Mouse (Mus musculus) neural tube, embryonic 12.5 days (tissue): ENCODE data around the gene Acot8. TPM values are rescaled to one million over a fixed set of nuclear protein-coding genes. Genes with fewer than 3 reads are reported as not detected.

Source experiments
- ATAC-seq: fragments of 200-750 bp; cut with Nextera tagmentation; 2 replicates; pipeline ENCODE4 v1.8.0; 2017; ENCODE audit warnings: low read depth, mild to moderate bottlenecking, moderate TSS enrichment, moderate library complexity; ENCODE audit not compliant: low FRiP score
- H3K27ac ChIP-seq: fragments of 300-500 bp; sonication (generic); 2 replicates; pipeline ENCODE4 v1.5.1; 2016
- H3K27me3 ChIP-seq: fragments of 300-500 bp; sonication (generic); replicated peaks from 2 replicates; pipeline ENCODE4 v1.6.1; 2016; ENCODE audit warnings: mild to moderate bottlenecking
- H3K36me3 ChIP-seq: fragments of 300-500 bp; sonication (generic); 2 replicates; pipeline ENCODE4 v1.6.1; 2016; ENCODE audit warnings: mild to moderate bottlenecking
- H3K4me1 ChIP-seq: fragments of 300-500 bp; sonication (generic); 2 replicates; pipeline ENCODE4 v1.6.1; 2016
- H3K4me2 ChIP-seq: fragments of 300-500 bp; sonication (generic); replicated peaks from 2 replicates; pipeline ENCODE4 v1.6.1; 2016; ENCODE audit warnings: mild to moderate bottlenecking
- H3K4me3 ChIP-seq: fragments of 300-500 bp; sonication (generic); 2 replicates; pipeline ENCODE4 v1.5.1; 2016
- H3K9ac ChIP-seq: fragments of 300-500 bp; sonication (generic); 2 replicates; pipeline ENCODE4 v1.6.1; 2016; ENCODE audit warnings: mild to moderate bottlenecking
- H3K9me3 ChIP-seq: fragments of 300-500 bp; sonication (generic); 2 replicates; pipeline ENCODE4 v1.6.1; 2016; ENCODE audit warnings: mild to moderate bottlenecking
- WGBS: fragments of 180-500 bp; shearing (Covaris S2); methylation state at CpG from one replicate; pipeline ENCODE4 v1.1.7; 2016; 5-methylcytosine and 5-hydroxymethylcytosine counted together
- polyA plus RNA-seq: library from polyadenylated mRNA; unstranded; fragments of >200 nt; fragmentation: Nextera tagmentation; extraction: Ambion mirVana; gene quantifications from 2 replicates; pipeline ENCODE4 v1.2.1, GENCODE M21; 2016

The Acot8 gene
- 15.9 and 19.6 TPM in 2 replicates for polyA plus RNA-seq

- Histone ChIP-seq H3K27me3 (no peaks in the 10 kb centered on the region), H3K4me2 (peak within 1 kb of the TSS; percentile 81), H3K36me3 (peaks cover 16% of the 10 kb centered on the region), H3K27ac (peak within 1 kb of the TSS; percentile 47; the same call in 1 of the 2 replicates), H3K9me3 (no peaks in the 10 kb centered on the region), H3K4me1 (peaks cover 17% of the 10 kb centered on the region), H3K9ac (peak within 1 kb of the TSS; percentile 71), H3K4me3 (peak within 1 kb of the TSS; percentile 59)
- peak; percentile 96 for ATAC-seq
- under 1% methylated on average over 47 of the region's 47 CpGs for WGBS
These were observed at the start of gene Acot8, which contains the start of gene Zswim3 for GRCm38 (mm10) chr2:164804533-164805331. Gene Acot8 (minus strand): TSS chr2:164804882. Gene Zswim3 (plus strand): TSS chr2:164805098.

- Histone ChIP-seq H3K4me2 (no peak overlapping the region), H3K27me3 (peaks cover 3% of the 10 kb centered on the region; the same call in 1 of the 2 replicates), H3K27ac (no peak overlapping the region), H3K4me1 (no peaks in the 10 kb centered on the region), H3K9ac (no peak overlapping the region), H3K36me3 (peaks cover 7% of the 10 kb centered on the region), H3K9me3 (no peaks in the 10 kb centered on the region), H3K4me3 (no peak overlapping the region)
- ATAC-seq, result no peak
- 93% methylated on average over 8 of the region's 8 CpGs for WGBS
These were observed 45.4 kb upstream of the Acot8 start for GRCm38 (mm10) chr2:164850061-164850460.

DNA sequence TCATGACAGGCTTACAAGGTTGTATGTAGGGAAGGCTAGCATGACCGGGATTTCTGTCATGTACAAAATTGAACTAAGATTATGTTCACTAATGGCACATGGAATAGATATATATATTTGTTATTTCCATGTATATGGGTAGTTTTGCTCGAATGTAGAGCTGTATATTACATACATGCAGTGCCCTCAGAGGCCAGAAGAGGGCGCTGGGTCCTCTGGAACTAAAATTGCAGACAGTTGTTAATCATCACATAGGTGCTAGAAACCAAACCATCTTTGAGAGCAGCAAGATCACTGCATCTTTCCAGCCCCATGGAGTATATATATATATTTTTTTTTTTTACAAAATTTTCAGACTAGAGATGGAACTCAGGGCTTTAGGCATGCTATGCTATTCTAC lies 41.1 kb upstream of the Acot8 start:
- no peak for ATAC-seq
- Histone ChIP-seq H3K36me3 (peaks cover 11% of the 10 kb centered on the region), H3K4me2 (no peak overlapping the region), H3K4me1 (no peaks in the 10 kb centered on the region), H3K27me3 (no peaks in the 10 kb centered on the region), H3K9me3 (no peaks in the 10 kb centered on the region), H3K4me3 (no peak overlapping the region), H3K27ac (no peak overlapping the region), H3K9ac (no peak overlapping the region)
- 53% methylated on average over 3 of the region's 3 CpGs for WGBS

DNA sequence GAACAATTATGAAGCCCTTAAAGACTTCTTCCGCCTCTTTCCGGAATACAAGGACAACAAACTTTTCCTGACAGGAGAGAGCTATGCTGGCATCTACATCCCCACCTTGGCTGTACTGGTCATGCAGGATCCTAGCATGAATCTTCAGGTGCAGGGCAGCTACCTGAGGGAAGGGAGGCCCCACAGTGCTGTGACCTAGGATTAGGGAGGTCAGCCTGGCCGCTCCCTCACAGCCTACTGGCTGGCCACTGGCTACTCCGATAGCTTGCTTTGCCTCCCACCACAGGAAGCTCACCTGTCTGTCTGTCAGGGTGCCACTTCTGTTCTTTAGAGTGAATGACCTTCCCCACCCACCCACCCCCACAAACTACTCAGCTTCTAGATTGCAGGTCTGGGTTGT lies 30.5 kb upstream of the Acot8 start:
- Histone ChIP-seq H3K27me3 (no peaks in the 10 kb centered on the region), H3K4me2 (peak overlapping the region; percentile 92), H3K9ac (no peak overlapping the region), H3K27ac (no peak overlapping the region), H3K9me3 (no peaks in the 10 kb centered on the region), H3K4me3 (0 out of 2 replicates have a peak overlapping the region, but pooled peaks have one; percentile 9), H3K4me1 (peaks cover 22% of the 10 kb centered on the region), H3K36me3 (peaks cover 35% of the 10 kb centered on the region)
- no peak for ATAC-seq
- 96% methylated on average over 4 of the region's 4 CpGs for WGBS

- H3K9me3 ChIP-seq, result no peaks in the 10 kb centered on the region
- H3K4me3 ChIP-seq, result peak overlapping the region; percentile 61
- H3K4me2 ChIP-seq, result peak overlapping the region; percentile 92
- peak overlapping the region; percentile 70 for H3K9ac ChIP-seq
- peaks cover 22% of the 10 kb centered on the region for H3K4me1 ChIP-seq
- H3K27ac ChIP-seq, result no peak overlapping the region
- ATAC-seq, result no peak
- H3K27me3 ChIP-seq, result no peaks in the 10 kb centered on the region
- 49% methylated on average over 8 of the region's 8 CpGs for WGBS
- H3K36me3 ChIP-seq, result peaks cover 32% of the 10 kb centered on the region
These were observed 29.8 kb upstream of the Acot8 start for GRCm38 (mm10) chr2:164834531-164834930.

DNA sequence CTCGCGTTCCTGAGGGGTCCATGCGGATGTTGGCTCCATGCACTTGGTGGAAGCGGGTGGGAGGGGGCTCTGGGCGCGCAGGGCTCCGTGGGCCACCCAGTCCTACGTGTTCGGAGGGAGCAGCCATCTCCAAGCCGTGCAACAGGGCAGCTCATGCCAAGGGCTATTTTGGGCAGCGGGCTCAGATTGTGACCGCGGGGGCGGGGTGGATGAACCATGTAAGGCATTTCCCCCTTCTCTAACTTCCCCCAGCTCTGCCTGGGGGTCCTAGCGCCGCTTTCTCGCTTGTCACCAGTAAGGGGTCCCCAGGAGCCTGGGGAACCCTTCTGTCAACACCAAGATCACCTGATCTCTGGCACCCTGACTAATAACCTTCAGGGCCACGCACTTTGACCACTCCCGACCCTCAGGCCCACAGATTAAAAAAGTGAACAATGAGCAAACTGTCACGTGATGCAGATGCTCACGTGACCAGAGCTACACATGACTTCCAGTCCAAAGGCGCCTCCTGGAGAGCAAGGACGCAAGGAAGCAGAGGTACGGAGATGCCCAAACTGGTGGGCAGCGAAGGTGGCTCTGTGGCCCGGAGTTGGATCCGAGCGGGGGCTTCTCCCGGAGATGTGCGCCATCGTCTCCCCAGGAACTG lies 28.8 kb upstream of the Acot8 start, which contains the start of gene Neurl2:
Neurl2 (minus strand) TSS at position 143 of the 646 bp plus-strand sequence.
- H3K9me3 ChIP-seq, result no peaks in the 10 kb centered on the region; the same call in 1 of the 2 replicates
- peak within 1 kb of the TSS; percentile 61 for H3K4me3 ChIP-seq
- peak within 1 kb of the TSS; percentile 70 for H3K9ac ChIP-seq
- peak within 1 kb of the TSS; percentile 92 for H3K4me2 ChIP-seq
- no peaks in the 10 kb centered on the region for H3K27me3 ChIP-seq
- peak within 1 kb of the TSS; percentile 55; the same call in 1 of the 2 replicates for H3K27ac ChIP-seq
- ATAC-seq, result peak; percentile 73
- H3K36me3 ChIP-seq, result peaks cover 25% of the 10 kb centered on the region
- peaks cover 22% of the 10 kb centered on the region for H3K4me1 ChIP-seq
- WGBS, result under 1% methylated on average over 31 of the region's 31 CpGs

DNA sequence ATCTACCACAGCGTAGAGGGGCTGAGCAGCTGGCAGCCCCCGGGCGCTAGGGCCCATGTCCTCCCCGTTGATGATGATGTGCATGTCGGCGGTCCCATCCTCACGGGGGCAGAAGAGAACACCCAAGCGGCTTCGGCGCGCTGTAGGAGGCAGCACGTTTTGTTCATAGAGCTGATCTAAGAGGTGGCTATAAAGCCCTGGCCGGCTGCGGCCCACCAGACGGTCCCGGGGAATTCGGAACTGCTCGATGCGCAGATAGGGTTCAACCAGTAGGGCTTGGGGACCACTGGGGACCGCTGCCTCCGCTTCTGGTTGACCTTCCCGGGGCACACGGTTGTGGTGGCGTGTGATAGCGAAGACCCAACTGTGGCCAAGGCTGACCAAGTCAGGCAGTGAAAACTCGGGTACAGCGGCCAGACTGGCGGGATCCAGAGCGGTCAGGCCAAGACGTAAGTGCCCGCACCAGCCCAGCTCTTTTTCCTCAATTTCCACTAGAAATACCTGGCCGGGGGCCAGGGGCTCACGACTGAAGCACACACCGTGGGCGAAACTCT lies 28.1 kb upstream of the Acot8 start, which contains the start of gene Ctsa:
Ctsa (plus strand) TSS at position 126 of the 554 bp plus-strand sequence.
- Histone ChIP-seq H3K4me3 (peak within 1 kb of the TSS; percentile 61), H3K27me3 (no peaks in the 10 kb centered on the region), H3K36me3 (peaks cover 25% of the 10 kb centered on the region), H3K27ac (peak within 1 kb of the TSS; percentile 55; the same call in 1 of the 2 replicates), H3K4me1 (peaks cover 22% of the 10 kb centered on the region), H3K9me3 (no peaks in the 10 kb centered on the region; the same call in 1 of the 2 replicates), H3K9ac (peak within 1 kb of the TSS; percentile 70), H3K4me2 (peak within 1 kb of the TSS; percentile 92)
- peak; percentile 57 for ATAC-seq
- 1% methylated on average over 35 of the region's 35 CpGs for WGBS

DNA sequence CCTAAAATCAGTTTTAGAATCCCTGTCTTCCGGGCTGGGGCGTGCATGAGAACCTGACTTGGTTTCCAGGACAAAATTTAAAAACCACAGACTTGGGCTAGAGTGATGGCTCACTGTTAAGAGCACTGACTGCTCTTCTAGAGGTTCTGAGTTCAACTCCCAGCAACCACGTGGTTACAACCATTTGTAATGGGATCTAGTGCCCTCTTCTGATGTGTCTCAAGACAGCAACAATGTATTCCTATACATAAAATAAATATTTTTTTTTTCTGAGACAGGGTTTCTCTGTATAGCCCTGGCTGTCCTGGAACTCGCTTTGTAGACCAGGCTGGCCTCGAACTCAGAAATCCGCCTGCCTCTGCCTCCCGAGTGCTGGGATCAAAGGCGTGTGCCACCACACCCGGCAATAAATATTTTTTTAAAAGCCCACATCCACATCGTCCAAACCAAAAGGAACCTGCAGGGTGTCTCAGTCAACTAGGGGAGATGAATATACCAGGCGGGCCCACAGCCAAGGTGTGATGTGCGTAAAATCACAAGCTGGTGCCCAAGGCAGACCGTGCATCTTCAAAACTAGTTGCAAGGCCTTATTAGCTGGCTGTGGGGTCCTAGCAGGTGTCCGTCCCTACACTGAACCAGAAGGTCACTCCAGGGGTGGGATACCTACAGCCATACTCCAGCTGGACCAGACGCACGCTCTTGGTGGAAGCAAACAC lies 27.5 kb upstream of the Acot8 start:
- no peak overlapping the region; the same call in 1 of the 2 replicates for H3K27ac ChIP-seq
- no peak; the same call in 1 of the 2 replicates for ATAC-seq

DNA sequence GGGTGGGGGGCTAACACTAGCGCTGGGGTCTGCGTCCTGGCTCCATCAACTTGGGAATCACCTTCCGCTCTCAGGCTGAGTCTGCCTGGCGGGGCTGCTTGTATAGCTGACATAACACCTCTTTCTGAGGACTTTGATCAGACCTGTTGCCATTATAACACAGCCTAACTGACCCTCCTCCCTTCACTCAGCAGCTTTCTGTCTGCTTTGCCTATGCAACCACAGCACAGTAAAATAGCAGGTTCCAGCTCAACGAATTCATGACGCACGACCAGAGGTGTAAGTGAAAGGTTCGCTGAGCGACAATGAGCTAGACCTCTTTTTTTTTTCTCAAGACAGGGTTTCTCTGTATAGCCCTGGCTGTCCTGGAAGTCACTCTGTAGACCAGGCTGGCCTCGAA lies 26.3 kb upstream of the Acot8 start:
- H3K9ac ChIP-seq, result no peak overlapping the region
- no peak overlapping the region for H3K27ac ChIP-seq
- ATAC-seq, result no peak
- H3K4me2 ChIP-seq, result no peak overlapping the region
- H3K4me1 ChIP-seq, result peaks cover 22% of the 10 kb centered on the region
- H3K9me3 ChIP-seq, result no peaks in the 10 kb centered on the region; the same call in 1 of the 2 replicates
- WGBS, result 88% methylated on average over 10 of the region's 10 CpGs
- H3K27me3 ChIP-seq, result no peaks in the 10 kb centered on the region
- H3K36me3 ChIP-seq, result peaks cover 32% of the 10 kb centered on the region
- no peak overlapping the region for H3K4me3 ChIP-seq

More for the DNA sequence above, 27.5 kb upstream of the Acot8 start:
- no peaks in the 10 kb centered on the region for H3K27me3 ChIP-seq
- WGBS, result 63% methylated on average over 16 of the region's 16 CpGs
- peaks cover 22% of the 10 kb centered on the region for H3K4me1 ChIP-seq
- peaks cover 28% of the 10 kb centered on the region for H3K36me3 ChIP-seq
- peak overlapping the region; percentile 64 for H3K9ac ChIP-seq
- peak overlapping the region; percentile 61; the same call in 1 of the 2 replicates for H3K4me3 ChIP-seq
- H3K4me2 ChIP-seq, result peak overlapping the region; percentile 92
- H3K9me3 ChIP-seq, result no peaks in the 10 kb centered on the region; the same call in 1 of the 2 replicates

- H3K4me3 ChIP-seq, result no peak overlapping the region
- H3K9ac ChIP-seq, result no peak overlapping the region
- H3K36me3 ChIP-seq, result peaks cover 43% of the 10 kb centered on the region
- H3K4me1 ChIP-seq, result peaks cover 10% of the 10 kb centered on the region
- ATAC-seq, result no peak
- 98% methylated on average over 1 of the region's 1 CpGs for WGBS
- no peaks in the 10 kb centered on the region for H3K27me3 ChIP-seq
- H3K4me2 ChIP-seq, result no peak overlapping the region
- no peaks in the 10 kb centered on the region; the same call in 1 of the 2 replicates for H3K9me3 ChIP-seq
- no peak overlapping the region for H3K27ac ChIP-seq
These were observed 24.4 kb upstream of the Acot8 start for GRCm38 (mm10) chr2:164829090-164829489.

DNA sequence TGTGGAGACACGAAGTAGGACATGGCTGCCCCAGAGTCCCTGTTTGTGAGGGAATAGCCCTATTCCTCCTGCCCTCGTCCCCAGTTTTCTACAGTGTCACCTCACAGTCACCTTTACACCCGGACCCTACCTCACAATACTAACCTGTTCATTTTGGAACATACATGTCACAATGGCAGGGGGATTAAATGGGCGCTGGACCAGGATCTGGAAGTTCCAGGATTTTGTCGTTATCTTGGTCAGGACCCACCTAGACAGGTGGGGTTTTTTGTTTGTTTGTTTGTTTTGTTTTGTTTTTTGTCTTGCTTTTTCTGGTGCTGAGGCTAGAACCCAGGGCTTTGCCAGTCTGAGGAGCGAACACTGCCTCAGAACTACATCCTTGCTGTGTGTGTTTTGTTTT lies 23.8 kb upstream of the Acot8 start, which contains the start of gene Spata25:
Spata25 (minus strand) TSS at position 101 of the 400 bp plus-strand sequence.
- H3K36me3 ChIP-seq, result peaks cover 43% of the 10 kb centered on the region
- ATAC-seq, result no peak
- H3K9ac ChIP-seq, result no peak within 1 kb of the TSS
- H3K27ac ChIP-seq, result no peak within 1 kb of the TSS
- H3K27me3 ChIP-seq, result no peaks in the 10 kb centered on the region
- WGBS, result 90% methylated on average over 6 of the region's 6 CpGs
- H3K4me2 ChIP-seq, result no peak within 1 kb of the TSS
- H3K9me3 ChIP-seq, result no peaks in the 10 kb centered on the region; the same call in 1 of the 2 replicates
- peaks cover 7% of the 10 kb centered on the region for H3K4me1 ChIP-seq
- H3K4me3 ChIP-seq, result no peak within 1 kb of the TSS
